Mouse (Mus musculus) left cerebral cortex, adult 2 months (tissue): Measurements from ENCODE around the gene Tomm70a. TPM values are rescaled to one million over a fixed set of nuclear protein-coding genes. Genes with fewer than 3 reads are reported as not detected.

Experiments
- DNase-seq, 2 experiments: peaks; one replicate each; pipeline ENCODE4 v3.0.0; 2021 to 2022; ENCODE audit warnings: low spot score in 2 of 2, mixed read lengths in 1 of 2; ENCODE audit errors: extremely low spot score in 1 of 2
- H3K27ac ChIP-seq: fragments of 200-600 bp; 2 replicates; pipeline ENCODE4 v1.8.1; 2022
- H3K4me3 ChIP-seq: fragments of 200-600 bp; 2 replicates; pipeline ENCODE4 v1.8.1; 2022
- CTCF ChIP-seq: fragments of 200-600 bp; IDR thresholded peaks from 2 replicates; pipeline ENCODE4 v1.8.1; 2022; ENCODE audit warnings: antibody characterized with exemption, mild to moderate bottlenecking, moderate library complexity
- intact Hi-C: fragments of 180-260 bp; cut with DNase I; formaldehyde crosslinking; loops from one replicate; pipeline ENCODE4 v1.15.1; 2025
- total RNA-seq, 2 experiments: library from RNA; stranded (reverse); gene quantifications; 2 replicates each; pipeline ENCODE4 v1.2.3; 2021

Gene Tomm70a
- total RNA-seq, 2 experiments from 2014 or later: 96.3 to 96.9 TPM

- TF ChIP-seq CTCF: no peak
- no peak overlapping the region for H3K4me3 ChIP-seq
- H3K27ac ChIP-seq: no peak overlapping the region
- no peak for DNase-seq
- intact Hi-C loops: no loop called here
Observed at GRCm38 (mm10) chr16:57117562-57117961, 3.9 kb upstream of the Tomm70a start.

- no peak for DNase-seq
- no peak for TF ChIP-seq CTCF
- H3K27ac ChIP-seq: peak overlapping the region; percentile 99
- H3K4me3 ChIP-seq: peak overlapping the region; percentile 100
- intact Hi-C loops: loop anchor here (1.0 to 5.0 kb wide), 3 partner anchors 45 to 405 kb away; partner anchors contain the start of genes Nit2, Tbc1d23 and Tfg
Observed at GRCm38 (mm10) chr16:57121816-57122415, 413 bp downstream of the Tomm70a start.

GRCm38 (mm10) chr16:57122682-57123445, 1.4 kb downstream of the Tomm70a start:
- intact Hi-C loops: loop anchor here (5.0 kb wide), 1 partner anchor 44 kb away; the partner anchor contains the start of gene Nit2
- no peak for TF ChIP-seq CTCF
- H3K27ac ChIP-seq: no peak overlapping the region
- peak overlapping the region; percentile 100 for H3K4me3 ChIP-seq
- DNase-seq: no peak

- H3K4me3 ChIP-seq: no peak overlapping the region
- H3K27ac ChIP-seq: no peak overlapping the region
- no peak for TF ChIP-seq CTCF
- no peak for DNase-seq
- intact Hi-C loops: no loop called here
Observed at GRCm38 (mm10) chr16:57126268-57126667, 4.8 kb downstream of the Tomm70a start.

- H3K4me3 ChIP-seq: no peak overlapping the region
- DNase-seq: no peak
- intact Hi-C loops: no loop called here
- no peak overlapping the region for H3K27ac ChIP-seq
- no peak for TF ChIP-seq CTCF
Observed at GRCm38 (mm10) chr16:57127825-57128224, 6.3 kb downstream of the Tomm70a start.

- Histone ChIP-seq H3K27ac (no peak overlapping the region), H3K4me3 (no peak overlapping the region)
- DNase-seq: no peak
- no peak for TF ChIP-seq CTCF
- intact Hi-C loops: no loop called here
Observed at GRCm38 (mm10) chr16:57130752-57131400, 9.4 kb downstream of the Tomm70a start.

GRCm38 (mm10) chr16:57131544-57131943, 10.0 kb downstream of the Tomm70a start:
- TF ChIP-seq CTCF: no peak
- DNase-seq: no peak
- H3K4me3 ChIP-seq: no peak overlapping the region
- intact Hi-C loops: no loop called here
- H3K27ac ChIP-seq: no peak overlapping the region

GRCm38 (mm10) chr16:57132326-57132725, 10.8 kb downstream of the Tomm70a start:
- no peak for DNase-seq
- Histone ChIP-seq H3K4me3 (no peak overlapping the region), H3K27ac (no peak overlapping the region)
- no peak for TF ChIP-seq CTCF
- intact Hi-C loops: no loop called here

GRCm38 (mm10) chr16:57133611-57134010, 12.1 kb downstream of the Tomm70a start:
- Histone ChIP-seq H3K4me3 (no peak overlapping the region), H3K27ac (no peak overlapping the region)
- no peak for TF ChIP-seq CTCF
- DNase-seq: no peak
- intact Hi-C loops: no loop called here

- no peak for DNase-seq
- intact Hi-C loops: no loop called here
- H3K27ac ChIP-seq: no peak overlapping the region
- H3K4me3 ChIP-seq: no peak overlapping the region
- no peak for TF ChIP-seq CTCF
Observed at GRCm38 (mm10) chr16:57144741-57145140, 23.2 kb downstream of the Tomm70a start.

GRCm38 (mm10) chr16:57151437-57151836, 29.9 kb downstream of the Tomm70a start:
- intact Hi-C loops: no loop called here
- no peak for TF ChIP-seq CTCF
- Histone ChIP-seq H3K27ac (no peak overlapping the region), H3K4me3 (no peak overlapping the region)
- no peak for DNase-seq

- TF ChIP-seq CTCF: no peak
- H3K4me3 ChIP-seq: no peak overlapping the region
- DNase-seq: no peak
- H3K27ac ChIP-seq: no peak overlapping the region
- intact Hi-C loops: no loop called here
Observed at GRCm38 (mm10) chr16:57155899-57156298, 34.4 kb downstream of the Tomm70a start.
